Mouse (Mus musculus): Measurements from ENCODE around the gene Cttnbp2nl. TPM values are rescaled to one million over a fixed set of nuclear protein-coding genes. Genes with fewer than 3 reads are reported as not detected.
A peak's percentile ranks its signal among the peaks of the same experiment; 100 is the strongest.

The Cttnbp2nl gene
- total RNA-seq (2021), result 10 to 100 TPM; 20.7 to 21.6 TPM
- long read RNA-seq, experiment 1, full-length matches to known transcripts, result 3 of 7 reads
- long read RNA-seq, experiment 1, partial matches to known transcripts, result 2 of 7 reads
- long read RNA-seq, experiment 1, other reads (novel, unspliced or antisense), result 2 of 7 reads
- long read RNA-seq, experiment 2, full-length matches to known transcripts, result 1 of 8 reads
- long read RNA-seq, experiment 2, partial matches to known transcripts, result 0 of 8 reads
- long read RNA-seq, experiment 2, other reads (novel, unspliced or antisense), result 7 of 8 reads

DNA sequence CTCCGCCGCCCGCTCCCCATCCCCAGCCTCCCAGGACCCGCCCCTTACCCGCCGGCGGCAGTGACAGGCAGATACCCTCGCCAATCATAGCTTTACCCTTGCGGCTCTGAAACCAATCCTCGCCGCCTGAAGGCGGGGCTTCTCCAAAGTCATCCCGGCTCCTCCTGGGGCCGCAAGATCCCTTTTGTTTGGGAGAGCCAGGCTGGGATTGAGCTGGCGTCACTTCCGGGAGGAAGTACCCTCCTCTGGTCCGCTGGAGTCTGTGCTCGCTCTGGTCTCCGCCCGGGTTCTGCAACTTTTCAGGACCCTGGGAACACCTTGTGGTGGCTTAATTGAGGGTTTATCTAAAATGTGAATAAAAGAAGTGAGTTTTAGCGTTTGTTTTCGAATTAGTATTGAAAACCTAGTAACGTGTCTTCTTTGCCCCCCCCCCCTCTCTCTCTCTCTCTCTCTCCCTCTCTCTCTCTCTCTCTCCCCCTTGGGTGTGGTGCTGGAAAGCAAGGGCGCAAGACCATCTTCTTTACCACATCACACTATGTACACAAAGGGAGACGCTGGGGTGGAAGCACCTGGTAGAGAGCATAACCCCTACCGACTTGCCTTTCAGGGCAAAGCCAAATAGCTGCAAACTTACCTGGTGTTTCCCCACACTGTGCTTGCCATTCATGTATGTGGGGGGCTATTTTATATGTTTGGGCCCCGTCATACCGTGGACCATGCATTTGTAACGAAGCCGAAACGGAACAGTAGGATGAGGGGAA lies at the start of gene Cttnbp2nl:
Gene Cttnbp2nl, minus strand, starts transcription at position 210 of the 761 bp plus-strand sequence.
- peak; percentile 99 for DNase-seq

DNA sequence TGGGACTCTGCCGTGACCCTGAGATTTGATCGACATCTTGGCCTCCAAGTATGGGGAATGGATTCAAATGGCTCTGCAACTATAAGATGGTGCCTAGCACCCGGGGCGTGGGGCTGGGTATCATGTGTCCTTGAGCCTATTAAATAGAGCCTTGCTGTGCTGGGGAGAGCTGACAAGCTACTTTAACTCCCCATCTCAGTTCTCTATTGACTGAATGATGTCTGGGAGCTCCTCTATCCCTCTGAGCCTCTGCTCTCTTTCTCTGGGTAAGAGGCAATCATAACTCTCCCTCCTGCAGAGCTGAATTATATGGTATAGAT lies 47.3 kb upstream of the Cttnbp2nl start:
- no peak for DNase-seq

DNA sequence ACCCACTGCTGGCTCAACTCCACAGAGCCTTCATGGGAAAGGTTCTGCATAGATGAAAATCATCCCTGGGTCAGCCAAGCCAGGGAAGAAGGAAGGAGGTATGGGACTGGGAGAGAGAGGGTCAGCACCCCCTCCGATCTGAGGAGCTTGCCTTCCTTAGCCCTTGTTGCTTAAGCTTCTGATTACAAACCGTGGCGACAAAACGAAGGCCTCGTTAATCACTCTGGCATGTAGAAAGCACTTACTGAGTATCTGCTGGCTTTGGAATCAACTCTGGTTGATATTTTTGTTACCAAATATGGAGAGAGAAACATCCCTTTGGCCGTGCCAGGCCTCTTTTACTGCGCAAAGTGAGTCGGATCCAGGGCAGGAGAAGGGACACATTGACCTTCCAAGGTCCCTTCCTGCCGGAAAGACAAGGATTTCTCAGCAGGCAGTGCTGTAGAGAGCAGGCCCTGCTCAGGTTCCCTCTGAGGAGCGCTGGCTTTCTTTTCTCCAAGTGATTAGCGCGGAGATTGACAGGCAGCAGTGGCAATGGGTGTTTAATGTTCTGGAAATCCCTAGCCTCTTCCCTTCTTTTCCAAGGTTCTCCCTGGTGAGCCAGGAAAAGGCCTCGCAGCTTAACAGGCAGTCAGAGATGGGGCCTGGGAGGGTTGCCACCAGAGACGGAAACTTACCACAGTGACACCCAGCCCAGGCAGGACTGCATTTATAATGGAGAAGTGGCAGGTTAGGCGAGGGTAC lies 46.8 kb upstream of the Cttnbp2nl start:
- DNase-seq, result no peak

DNA sequence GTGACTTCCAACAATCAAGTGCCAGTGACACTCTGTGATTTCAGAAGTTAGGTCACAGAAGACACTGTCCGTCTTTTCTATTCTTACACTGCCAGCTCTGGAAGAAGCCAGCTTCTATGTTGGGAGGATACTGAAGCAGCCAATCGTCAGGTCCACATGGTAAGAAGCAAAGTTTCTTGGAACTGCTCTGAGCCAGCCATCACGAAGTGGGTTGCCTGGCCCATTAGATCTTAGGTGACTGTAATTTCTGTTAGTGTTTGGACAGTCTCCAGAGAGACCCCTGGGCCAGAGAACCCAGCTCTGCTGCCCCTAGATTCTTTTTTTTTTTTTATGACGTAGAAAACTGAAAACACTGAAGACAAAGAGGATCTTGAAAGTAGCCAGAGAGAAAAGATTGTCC lies 44.6 kb upstream of the Cttnbp2nl start:
- no peak for DNase-seq

DNA sequence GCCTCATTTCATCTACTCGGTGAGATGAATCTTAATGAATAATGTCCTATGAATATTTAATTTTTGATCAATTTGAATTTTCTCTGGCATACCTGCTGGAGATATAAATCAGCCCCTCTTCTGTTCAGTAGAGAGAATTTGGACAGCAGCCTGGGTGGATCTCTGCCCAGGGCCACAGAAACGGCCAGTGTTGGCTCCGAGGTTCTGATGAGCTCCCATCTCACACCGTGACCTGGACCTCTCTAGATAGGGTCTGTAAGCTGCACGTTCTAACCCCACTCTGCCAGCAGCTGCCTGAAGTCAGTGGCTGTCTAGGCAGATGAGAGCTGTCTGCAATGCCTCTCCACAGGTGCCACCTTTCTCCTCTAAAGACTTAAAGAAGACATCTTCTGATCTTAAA lies 42.1 kb upstream of the Cttnbp2nl start:
- no peak for DNase-seq

GRCm38 (mm10) chr3:105094448-105094847 lies 41.5 kb upstream of the Cttnbp2nl start:
- DNase-seq, result no peak

DNA sequence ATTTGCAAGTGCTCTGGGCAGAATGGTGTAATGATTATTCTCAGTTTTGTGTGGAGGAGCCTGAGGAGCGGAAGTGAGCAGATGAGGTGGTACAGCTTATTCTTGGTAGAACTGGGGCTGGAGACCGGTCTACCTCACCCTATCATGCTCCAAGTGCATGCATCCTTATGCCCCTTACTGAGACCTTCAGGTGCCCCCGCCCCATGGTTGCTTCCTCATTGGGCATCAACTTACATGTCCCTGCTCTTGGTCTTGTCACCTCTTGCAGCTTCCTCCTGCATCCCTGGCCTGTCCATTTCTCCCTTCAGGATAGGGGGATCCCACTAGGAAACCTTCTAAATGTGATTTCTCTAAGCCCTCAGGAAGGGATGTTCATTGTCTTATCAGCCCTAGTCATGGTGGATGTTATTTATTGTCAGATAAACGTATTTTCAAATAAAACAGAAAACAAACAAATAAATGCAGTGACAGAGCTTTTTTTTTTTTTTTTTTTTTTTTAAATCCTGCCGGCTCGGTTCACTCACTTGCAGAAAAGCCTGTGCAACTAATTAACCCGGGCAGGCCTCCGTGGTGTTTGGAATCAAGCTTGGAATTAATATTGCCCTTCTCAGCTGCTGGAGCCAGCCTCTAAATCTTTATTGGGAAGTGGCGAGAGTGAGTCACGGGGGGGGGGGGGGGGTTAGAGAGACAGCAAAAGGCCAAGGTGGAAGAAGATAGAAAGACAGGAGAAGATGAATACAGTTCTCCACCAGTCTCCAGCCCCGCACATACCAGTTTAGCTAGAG lies 40.0 kb upstream of the Cttnbp2nl start:
- DNase-seq, result no peak

DNA sequence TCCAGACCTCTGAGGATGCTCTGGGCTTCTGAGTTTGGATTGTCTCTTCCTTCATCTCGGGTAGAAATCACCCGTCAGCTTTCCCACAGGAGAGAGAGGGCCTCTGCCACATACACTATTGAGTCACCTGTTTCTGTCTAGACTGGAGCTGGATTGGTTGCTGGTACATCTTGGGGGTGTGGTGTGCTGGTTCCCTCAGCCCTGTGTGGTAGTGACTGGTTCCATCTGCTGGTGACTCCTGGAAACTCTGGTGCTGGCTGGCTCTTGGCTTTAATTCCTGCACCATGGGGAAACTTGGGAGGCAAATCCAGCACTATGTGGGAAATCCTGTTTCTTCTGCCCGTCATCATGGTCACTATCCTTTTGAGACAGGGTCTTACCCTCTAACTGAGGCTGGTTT lies 38.0 kb upstream of the Cttnbp2nl start:
- DNase-seq, result peak; percentile 57 to 59

DNA sequence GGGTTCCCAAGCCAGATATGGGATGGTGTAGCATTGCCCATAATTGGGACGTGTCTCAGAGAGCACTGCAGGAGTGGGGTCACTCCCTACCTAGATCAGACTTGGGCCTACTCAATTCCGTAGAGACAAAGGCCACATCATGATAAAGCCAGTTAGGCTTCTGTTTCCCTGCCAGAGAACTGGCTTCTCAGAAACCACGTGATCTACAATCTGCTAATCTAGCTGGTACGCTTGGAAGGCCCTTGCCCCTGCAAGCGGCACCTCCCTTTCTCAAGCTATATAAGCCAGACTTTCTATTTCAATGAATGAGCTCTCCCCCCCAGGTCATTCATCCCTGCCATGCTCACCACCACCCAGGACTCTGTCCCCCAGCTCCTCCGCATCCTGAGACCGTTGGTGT lies 37.2 kb upstream of the Cttnbp2nl start:
- DNase-seq, result no peak

DNA sequence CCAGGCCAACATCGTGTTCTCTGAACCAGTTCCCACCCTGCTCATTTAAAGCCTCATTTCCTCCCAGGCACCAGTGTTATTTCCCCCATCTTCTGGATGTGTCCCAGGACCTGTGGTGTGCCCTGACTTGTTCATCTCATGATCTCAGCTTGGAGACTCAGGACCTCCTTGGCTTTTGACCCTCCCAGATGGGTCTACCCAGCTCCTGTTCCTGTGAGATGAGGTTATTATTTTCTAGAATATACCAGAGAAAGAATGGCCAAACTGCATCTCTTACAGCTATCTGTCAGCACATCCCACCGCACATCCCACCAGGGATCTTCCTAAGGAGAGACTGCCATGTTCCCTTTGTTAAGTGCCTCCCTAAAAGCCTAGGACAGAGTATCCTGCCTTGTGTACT lies 35.7 kb upstream of the Cttnbp2nl start:
- peak in 1 of 2 experiments; percentile 14 for DNase-seq

GRCm38 (mm10) chr3:105087344-105087743 lies 34.4 kb upstream of the Cttnbp2nl start:
- DNase-seq, result peak in 1 of 2 experiments; percentile 52

GRCm38 (mm10) chr3:105078231-105078826 lies 25.4 kb upstream of the Cttnbp2nl start:
- peak; percentile 65 to 78 for DNase-seq

GRCm38 (mm10) chr3:105075796-105076195 lies 22.9 kb upstream of the Cttnbp2nl start:
- DNase-seq, result no peak

GRCm38 (mm10) chr3:105072536-105072935 lies 19.6 kb upstream of the Cttnbp2nl start:
- no peak for DNase-seq

DNA sequence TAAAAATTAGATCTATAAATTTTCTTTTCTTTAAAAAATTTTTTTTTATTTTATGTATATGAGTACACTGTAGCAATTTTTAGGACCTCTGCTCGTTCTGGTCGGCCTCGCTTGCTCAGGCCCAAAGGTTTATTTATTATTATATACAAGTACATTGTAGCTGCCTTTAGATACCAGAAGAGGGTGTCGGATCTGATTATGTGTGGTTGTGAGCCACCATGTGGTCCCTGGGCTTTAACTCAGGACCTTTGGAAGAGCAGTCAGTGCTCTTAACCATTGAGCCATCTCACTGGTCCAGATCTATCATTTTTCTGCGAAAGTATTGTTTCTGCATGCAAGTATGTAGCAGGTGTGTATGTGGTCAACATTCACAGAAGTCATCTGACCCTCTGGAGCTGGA lies 18.3 kb upstream of the Cttnbp2nl start:
- DNase-seq, result no peak

DNA sequence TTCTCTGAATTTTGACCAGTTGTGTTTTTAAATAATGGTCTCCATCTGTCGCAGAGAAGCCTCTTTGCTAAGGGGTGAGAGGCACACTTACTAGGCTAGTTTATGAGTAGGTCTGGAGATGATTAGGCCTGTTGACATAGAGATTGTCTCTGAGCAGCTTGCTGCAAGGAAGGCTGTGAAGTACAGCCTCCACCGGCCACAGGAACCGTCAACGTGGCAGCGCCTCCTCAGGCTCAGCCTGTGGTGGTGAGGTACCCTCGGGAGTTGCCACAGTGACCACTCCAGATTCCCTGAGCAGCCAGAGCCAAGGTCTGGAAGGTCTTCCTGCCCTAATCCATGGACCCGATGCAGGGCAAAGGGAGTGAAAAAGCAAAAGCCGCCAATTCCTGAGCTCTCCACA lies 17.6 kb upstream of the Cttnbp2nl start:
- no peak for DNase-seq

GRCm38 (mm10) chr3:105066544-105066943 lies 13.6 kb upstream of the Cttnbp2nl start, which contains the start of gene 4930564D02Rik:
Gene 4930564D02Rik (plus strand): TSS chr3:105066844.
- DNase-seq, result no peak

- DNase-seq, result no peak
Observed at GRCm38 (mm10) chr3:105062676-105063075, 9.7 kb upstream of the Cttnbp2nl start.

- no peak for DNase-seq
Observed at GRCm38 (mm10) chr3:105061991-105062390, 9.0 kb upstream of the Cttnbp2nl start.

DNA sequence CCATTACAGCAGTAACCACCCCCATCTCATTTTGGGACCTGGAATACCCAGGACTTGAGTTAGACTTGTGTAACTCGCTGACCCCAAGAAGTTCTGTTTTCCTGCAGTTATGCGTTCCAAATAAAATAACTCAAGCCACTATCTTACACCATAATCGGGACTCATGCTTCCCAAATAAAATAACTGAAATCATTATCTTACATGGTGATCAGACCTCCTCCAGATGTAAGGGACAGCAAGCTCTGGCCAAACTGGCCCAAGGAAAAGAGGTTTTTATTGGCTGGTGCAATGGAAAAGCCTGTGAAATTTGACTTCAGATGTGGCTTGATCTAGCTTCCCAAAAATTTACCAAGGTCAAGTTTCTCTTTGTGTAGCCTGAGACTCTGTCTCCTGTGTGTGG lies 8.6 kb upstream of the Cttnbp2nl start:
- DNase-seq, result peak in 1 of 2 experiments; percentile 12

DNA sequence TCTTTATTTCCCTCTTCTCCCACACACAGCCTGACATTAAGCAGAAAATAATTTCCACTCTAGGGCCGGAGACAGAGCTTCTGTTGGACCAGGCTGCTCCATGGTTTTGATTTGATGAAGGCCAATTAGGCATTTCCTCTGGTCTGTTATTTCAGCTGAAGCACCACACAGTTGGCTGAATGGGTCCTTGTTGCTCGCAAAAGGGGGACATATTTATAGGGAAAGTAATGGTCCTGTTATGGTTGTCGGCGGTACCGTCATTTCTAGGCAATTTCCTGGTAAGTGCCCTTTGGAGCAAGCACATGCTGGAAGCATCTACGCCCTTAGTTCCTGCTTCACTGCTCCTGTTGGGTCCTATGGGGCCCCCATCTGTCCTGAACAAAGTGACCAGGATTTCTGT lies 8.0 kb upstream of the Cttnbp2nl start:
- DNase-seq, result peak in 1 of 2 experiments; percentile 11

GRCm38 (mm10) chr3:105059911-105060310 lies 7.0 kb upstream of the Cttnbp2nl start:
- peak in 1 of 2 experiments; percentile 24 for DNase-seq

All from heart, adult 18-20 months (tissue).